Mouse (Mus musculus): ENCODE measurements around the gene Xdh.

Xdh gene

DNA sequence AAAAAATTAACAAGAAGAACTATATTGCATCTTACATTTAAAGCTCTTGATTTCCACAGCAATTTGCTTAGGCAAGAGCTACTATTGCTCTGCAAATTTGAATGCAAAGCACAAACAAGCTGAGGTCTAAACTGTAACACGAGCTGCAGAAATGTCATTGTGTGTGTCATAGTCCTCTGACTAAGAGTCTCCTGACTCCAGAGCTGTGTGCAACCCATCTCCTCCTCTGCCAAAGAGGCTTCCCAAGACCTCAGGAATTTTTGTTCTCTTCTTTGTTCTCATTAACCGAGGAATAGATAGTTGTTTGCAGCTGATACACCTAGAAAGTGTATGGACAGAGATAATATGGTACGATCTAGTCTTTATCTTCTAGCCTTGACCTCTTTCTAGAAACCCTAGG, 8.2 kb downstream of the Xdh start:
- no peak for DNase-seq

DNA sequence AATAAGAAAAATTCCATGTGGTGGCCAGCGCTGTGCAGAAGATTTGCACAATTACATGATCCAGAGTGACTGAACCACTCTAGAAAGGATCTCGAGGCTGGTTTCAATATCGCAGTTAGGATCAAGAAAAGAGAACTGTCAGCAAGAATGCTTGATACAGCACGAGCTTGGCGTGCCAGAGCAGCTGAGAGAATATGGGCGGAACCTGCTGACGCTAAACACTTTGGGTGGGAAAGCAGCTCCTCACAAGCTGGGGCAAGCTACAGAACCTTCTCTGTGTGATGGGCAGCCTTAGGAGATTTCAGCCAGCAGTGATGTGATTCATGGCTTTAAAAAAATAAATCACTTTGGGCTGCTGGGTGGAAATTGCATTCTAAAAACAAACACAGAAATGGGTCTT, 12.9 kb downstream of the Xdh start:
- no peak for DNase-seq

- no peak for DNase-seq
Observed at GRCm38 (mm10) chr17:73935163-73935562, 14.8 kb downstream of the Xdh start.

DNA sequence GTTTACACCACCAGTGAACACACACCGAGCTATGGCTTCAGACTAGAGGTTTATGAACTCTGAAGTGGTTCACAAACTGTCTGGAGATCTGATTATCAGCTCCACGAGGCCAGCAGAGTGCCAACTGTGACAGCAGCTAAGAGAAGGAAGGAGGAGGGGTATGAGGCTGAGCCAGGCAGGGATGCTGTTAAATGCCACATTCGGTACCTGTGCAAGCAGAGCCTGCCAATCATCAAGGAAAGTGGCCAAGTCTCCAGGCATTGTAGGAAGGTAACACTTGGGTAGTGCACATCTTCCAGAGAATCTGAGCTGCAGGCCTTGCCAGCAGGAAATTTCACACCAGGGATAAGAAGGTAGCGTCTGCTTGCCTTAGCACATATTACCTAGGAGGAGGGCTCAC, 15.7 kb downstream of the Xdh start:
- DNase-seq, result no peak

GRCm38 (mm10) chr17:73933616-73934015, 16.4 kb downstream of the Xdh start:
- DNase-seq, result no peak

GRCm38 (mm10) chr17:73932497-73933059, 17.4 kb downstream of the Xdh start:
- no peak for DNase-seq

DNA sequence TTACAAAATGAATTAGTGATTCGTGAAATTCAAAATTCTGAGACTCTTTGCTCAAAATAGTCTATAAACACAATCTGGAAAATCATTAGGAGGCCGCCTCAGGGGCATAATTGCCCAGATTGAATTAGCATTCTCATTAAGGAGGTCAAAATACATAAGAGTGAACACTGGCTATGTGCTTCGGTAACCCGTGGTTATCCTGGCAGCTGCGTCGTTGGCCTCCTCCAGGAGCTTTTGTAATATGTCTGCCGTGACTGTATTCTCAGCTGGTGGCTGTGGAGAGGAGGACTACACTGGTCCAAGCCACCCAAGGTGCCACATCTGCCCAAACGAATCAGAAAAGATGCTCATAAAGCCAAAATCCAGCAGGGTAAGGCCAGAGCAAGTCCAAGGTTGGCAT, 30.5 kb downstream of the Xdh start:
- no peak for DNase-seq

DNA sequence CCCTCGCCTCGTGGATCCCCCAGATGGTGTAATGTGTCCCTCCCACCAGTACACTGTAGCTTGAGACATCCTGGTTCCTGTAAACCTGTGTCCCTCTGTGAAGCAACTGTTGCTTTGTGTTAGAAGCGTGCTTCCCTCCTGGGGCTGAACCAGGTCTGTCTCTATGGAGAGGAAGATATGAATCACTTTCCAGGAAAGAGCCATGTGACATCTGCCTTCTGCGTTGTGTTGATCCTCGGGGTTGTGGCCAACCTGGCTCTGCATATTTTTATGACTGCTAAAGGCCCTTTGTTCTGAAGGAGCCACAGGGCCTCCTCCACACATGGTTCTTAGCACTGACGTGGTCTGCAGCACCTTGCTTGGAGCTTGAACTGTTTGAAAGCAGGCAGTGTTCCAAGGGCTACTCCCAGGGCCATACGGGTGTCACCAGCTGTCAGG, 31.0 kb downstream of the Xdh start:
- DNase-seq, result peak; percentile 9

- no peak for DNase-seq
Observed at GRCm38 (mm10) chr17:73918138-73918537, 31.9 kb downstream of the Xdh start.

DNA sequence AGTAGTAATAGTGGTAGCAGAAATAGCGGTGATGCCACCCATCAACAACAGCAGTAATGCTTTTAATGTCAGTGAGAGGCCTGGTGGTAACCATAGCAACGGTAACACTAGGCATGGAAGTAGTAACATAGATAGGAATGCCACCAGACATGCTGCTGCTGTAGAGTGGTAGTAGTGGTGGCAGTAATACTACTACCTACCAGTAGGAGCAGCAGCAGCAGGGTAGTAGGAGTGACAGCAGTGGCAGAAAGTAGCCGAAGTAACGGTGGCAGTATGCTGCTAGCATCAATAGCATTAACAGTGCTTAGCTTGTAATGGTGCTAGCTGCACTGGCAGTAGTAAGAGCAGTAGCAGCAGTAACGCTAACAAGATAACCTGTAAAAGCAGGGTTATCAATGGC, 32.3 kb downstream of the Xdh start:
- no peak for DNase-seq

DNA sequence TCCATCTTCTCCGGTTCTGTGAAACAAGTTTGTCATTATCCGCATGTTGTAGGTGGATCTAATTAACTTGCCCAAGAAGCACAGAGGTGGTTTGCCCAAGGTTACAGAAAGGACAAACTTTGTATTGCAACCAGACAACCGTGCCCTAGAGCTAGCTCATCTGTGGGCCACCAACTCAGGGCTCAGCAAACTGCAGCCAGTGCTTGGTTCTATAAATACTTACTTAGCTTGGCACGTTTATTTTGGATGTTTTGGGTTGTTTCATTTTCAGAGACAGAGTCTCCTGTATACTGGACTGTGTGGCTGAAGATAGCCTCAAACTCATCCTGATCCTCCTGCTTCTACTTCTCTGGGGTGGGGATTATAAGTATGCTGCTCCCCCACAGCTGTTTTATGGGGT, 35.3 kb downstream of the Xdh start:
- DNase-seq, result no peak

- DNase-seq, result no peak
Observed at GRCm38 (mm10) chr17:73906076-73906475, 43.9 kb downstream of the Xdh start.

DNA sequence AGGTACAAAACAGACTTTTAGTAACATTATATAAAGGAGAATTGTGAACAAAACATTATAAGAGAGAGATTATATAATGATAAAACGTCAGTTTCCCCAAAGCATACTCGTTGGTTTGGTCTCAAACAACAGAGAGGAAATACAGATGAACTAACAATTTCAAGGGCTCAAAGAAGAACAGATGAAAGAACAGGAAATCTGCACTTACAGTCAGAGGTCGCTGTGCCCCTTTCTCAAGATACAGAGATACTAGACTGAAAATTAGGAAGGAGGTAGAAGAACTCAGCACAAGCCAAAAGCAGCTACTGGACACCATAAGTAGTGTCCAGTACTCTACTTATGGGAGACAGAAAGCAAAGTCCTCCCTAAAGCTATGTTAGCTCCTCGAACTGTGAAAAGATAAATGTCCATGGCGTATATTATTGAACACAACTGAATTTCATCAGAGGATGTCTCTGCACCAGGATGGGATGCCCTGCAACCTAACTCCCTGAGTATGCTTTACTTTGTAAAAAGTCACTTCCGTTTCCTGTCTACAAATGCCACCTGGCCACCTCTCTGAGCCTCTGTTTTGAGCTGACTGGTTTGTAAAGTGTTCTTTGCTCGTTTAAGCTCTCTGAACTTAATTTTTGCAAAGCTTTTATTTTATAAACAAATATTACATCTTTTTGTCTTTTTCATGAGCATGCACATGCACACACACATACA, 44.8 kb downstream of the Xdh start:
- DNase-seq, result no peak

DNA sequence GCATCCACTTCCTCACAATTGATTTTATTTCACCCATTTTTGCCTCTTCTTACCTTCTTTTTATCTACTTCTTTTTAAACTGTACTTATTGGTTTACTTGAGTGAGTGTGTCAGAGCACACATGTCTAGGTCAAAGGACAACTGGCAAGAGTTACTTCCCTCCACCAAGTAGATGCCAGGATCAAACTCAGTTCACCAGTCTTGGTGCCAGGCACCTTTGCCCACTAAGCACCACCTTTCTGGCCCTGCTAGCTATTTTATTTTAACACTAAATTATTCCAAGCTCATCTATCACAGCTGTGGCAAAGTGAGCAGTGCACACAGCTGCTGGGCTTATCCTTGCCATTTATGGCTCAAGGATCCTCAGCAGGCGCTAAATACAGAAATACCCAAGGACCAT, 46.9 kb downstream of the Xdh start:
- no peak for DNase-seq

DNA sequence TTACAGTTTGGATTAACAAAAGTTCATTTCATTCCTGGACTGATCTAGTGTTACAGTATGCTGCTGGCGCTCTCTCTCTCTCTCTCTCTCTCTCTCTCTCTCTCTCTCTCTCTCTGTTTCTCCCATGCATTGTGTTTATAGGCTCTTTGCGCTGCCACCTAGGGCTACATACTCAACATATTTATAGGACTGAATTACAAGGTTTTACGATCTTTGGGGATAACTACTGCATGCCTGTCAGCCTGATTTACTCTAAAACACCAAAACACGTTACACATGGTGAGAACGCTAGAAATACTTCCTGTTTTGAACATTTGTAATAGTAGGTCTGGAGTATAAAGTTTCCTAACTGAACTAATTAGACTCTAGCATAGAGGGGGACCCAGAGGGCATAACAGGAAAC, 47.8 kb downstream of the Xdh start:
- no peak for DNase-seq

DNA sequence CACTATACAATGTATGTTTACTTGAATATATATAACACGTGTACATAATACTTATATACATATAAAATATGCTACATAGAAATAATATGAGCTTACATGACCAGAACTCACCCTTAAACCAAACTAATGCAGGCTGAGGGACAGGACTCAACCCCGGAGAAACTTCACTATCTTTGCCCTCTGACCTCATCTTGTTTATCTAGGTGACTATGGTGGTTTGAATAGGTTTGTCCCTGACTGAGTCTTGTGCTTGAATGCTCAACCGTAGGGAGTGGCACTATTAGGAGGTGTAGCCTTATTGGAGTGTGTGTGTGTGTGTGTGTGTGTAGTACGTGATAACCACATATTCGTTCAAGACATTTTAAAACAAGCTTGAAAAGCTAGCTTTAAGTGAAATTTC, 55.6 kb downstream of the Xdh start:
- DNase-seq, result no peak

DNA sequence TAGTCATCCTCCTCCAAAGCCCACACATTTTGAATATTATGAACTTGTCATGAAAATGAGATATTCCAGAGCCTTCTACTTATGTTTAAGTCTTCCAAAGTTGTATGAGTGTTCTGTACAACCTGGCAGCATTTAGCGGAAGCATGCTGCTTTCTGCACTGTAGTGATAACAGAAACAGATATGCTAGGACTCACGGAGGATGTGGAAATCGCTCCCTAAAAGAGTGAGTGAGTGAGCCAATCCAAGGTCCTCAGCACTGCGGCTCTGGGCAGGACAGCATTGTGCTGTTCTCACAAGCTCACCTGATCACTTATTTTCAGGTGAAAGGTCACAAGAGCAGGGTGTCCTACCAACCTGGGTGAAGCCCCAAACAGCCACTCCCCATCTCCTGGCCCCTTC, 56.2 kb downstream of the Xdh start:
- DNase-seq, result no peak

DNA sequence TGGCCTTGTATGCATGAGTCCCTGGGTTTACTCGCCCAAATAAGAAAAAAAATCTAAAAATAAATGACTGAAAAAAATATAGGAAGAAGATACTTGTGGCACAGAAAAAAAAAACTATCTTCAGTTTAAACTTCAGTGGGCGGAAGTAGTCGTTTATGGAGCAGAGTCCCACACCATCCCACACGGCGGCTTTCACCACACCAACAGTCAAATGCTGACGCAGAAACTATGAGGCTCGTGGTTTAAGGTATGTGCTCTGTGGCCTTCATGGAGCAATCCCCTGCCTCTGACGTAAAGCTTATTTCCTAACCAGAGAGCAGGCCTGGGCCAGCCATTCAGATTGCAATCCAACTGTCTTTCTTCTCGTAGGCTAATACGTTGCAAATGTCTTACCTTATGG, 56.8 kb downstream of the Xdh start:
- DNase-seq, result no peak

- peak; percentile 38 for DNase-seq
Observed at GRCm38 (mm10) chr17:73891590-73891989, 58.4 kb downstream of the Xdh start.

DNA sequence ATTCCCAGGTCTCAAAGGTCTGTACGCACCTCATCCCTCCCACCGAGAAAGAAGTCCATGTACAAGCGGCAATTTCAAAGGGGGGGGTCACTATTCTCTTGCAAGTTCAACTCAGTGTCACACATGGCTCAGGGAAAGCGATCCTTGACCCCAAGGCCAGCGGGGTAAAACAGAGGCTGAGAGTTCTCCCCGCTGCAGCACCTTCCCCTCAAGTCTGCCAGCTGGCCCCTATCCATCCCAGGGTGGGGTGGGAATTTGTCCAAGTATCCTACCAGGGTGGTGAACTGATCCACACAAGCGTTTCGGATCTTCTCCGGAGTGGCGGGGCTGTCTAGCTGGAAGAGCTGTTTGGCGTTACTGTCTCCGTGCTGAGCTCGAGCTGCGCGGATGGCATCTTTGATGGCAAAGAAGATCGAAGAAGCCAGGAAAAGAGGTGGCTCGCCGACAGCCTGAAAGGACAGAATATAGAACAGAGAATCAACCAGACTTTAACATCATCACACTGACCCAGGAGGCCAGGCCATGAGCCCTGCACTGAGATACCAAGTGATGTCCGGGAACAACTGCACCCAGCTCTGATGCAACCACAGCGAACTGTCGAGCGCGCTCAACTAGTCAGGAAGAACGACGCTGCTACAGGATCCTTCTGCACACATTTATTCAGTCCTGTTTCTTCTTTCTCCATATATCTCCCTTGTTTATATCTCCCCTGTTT, 63.8 kb downstream of the Xdh start:
- peak; percentile 50 for DNase-seq

DNA sequence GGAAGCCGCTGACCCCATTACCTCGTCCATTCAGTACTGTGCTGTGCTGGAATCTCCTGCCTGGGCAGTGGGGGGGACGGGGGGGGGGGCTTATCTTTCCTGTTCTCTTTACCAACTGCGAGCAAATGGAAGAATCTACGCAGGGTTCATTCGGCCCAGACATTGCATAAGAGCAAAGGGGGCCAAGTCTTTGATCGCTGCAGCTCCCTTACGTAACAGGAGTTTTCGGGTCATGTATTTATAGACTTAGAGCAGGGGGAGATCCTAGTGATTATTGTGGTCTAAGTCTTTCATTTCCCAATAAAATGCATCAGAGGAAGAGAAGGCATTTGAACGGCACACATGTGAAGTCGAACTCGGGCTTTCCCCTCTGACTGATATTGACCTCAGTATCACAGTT, 66.7 kb downstream of the Xdh start:
- DNase-seq, result no peak

DNA sequence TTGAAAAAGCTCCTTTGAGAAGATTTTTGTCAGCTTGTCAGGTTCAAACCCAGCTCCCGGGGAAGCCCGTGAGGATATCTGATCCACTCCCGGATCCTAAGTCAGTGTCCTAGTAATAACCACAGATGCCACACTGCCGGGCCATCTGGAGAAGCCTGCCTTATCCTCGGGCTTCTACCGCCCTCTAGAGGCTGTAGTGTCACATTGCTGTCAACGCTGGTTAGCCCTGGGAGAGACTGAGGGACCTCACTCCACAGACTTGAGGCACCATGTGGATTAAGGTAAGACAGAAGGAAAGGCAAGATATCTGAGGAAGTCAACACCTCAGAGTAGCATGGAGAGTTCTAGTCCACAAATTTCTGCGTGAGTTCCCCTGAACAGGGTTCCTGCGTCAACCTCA, 67.8 kb downstream of the Xdh start:
- DNase-seq, result peak; percentile 86

GRCm38 (mm10) chr17:73881295-73881694, 68.7 kb downstream of the Xdh start:
- no peak for DNase-seq

GRCm38 (mm10) chr17:73880286-73880685, 69.7 kb downstream of the Xdh start:
- no peak for DNase-seq
